Mouse (Mus musculus) embryo, embryonic 10.5 days (tissue): ENCODE results near the gene Gprin3.
"Not testable (repeated sequence)": the region's sequence is repeated elsewhere in the genome, so short reads cannot be mapped to it uniquely, and the experiment has no call there.

Source experiments
- DNase-seq: peaks from one replicate; pipeline ENCODE4 v3.0.0-alpha.2; 2015; ENCODE audit warnings: low spot score

Gene Gprin3

GRCm38 (mm10) chr6:59348673-59349072 lies 77.4 kb downstream of the Gprin3 start:
- DNase-seq: no peak

- no peak for DNase-seq
Measured at GRCm38 (mm10) chr6:59341146-59341545, 84.9 kb downstream of the Gprin3 start.

GRCm38 (mm10) chr6:59328297-59328696 lies 97.8 kb downstream of the Gprin3 start:
- no peak for DNase-seq

- DNase-seq: no peak
Measured at GRCm38 (mm10) chr6:59315868-59316267, 110.2 kb downstream of the Gprin3 start.

GRCm38 (mm10) chr6:59315090-59315489 lies 111.0 kb downstream of the Gprin3 start:
- no peak for DNase-seq

- DNase-seq: no peak
Measured at GRCm38 (mm10) chr6:59313162-59313561, 112.9 kb downstream of the Gprin3 start.

- DNase-seq: no peak
Measured at GRCm38 (mm10) chr6:59311241-59311640, 114.9 kb downstream of the Gprin3 start.

GRCm38 (mm10) chr6:59304235-59304942 lies 121.7 kb downstream of the Gprin3 start:
- DNase-seq: not testable (repeated sequence)

GRCm38 (mm10) chr6:59303031-59303430 lies 123.1 kb downstream of the Gprin3 start:
- DNase-seq: peak; percentile 1
